Mouse (Mus musculus): Measurements from ENCODE around the gene Dock2. TPM values are rescaled to one million over a fixed set of nuclear protein-coding genes. Genes with fewer than 3 reads are reported as not detected.

Gene Dock2
- total and polyA plus RNA-seq, 3 experiments, result 60.9 to 101 (median 77.9) TPM

GRCm38 (mm10) chr11:34272016-34272415, 511.7 kb downstream of the Dock2 start:
- H3K27ac ChIP-seq (ENCODE audit: control insufficient read depth, low read depth, low read length), result no peak overlapping the region
- H3K36me3 ChIP-seq (ENCODE audit: control insufficient read depth in 1 of 2, insufficient read depth in 2 of 2, low read length in 2 of 2), result peaks cover 0 to 4% of the 10 kb centered on the region in 2 experiments; a peak in 1 of 4 replicates
- H3K4me3 ChIP-seq (ENCODE audit: control insufficient read depth in 1 of 2, insufficient read depth in 1 of 2, low read depth in 2 of 2, low read length in 2 of 2), result no peak overlapping the region
- TF ChIP-seq SMC3 (IDR thresholded peaks at IDR 0.05; ENCODE audit: low read depth, low read length) (no peak), ZKSCAN1 (IDR thresholded peaks at IDR 0.05; ENCODE audit: low read depth, low read length) (no peak), TAL1 (IDR thresholded peaks at IDR 0.05; ENCODE audit: low read length) (no peak), NRF1 (IDR thresholded peaks at IDR 0.05; ENCODE audit: insufficient read depth, low read depth, low read length, poor library complexity, severe bottlenecking) (no peak), CHD2 (IDR thresholded peaks at IDR 0.05; ENCODE audit: low read length) (no peak), HCFC1 (IDR thresholded peaks at IDR 0.05; ENCODE audit: low read depth, low read length) (no peak)
- no peaks in the 10 kb centered on the region for H3K27me3 ChIP-seq (ENCODE audit: control insufficient read depth in 1 of 2, insufficient read depth in 2 of 2, low read length in 2 of 2)
- no peaks in the 10 kb centered on the region for H3K9me3 ChIP-seq (replicated peaks; ENCODE audit: insufficient read depth, low read length)
- DNase-seq (ENCODE audit: low read depth, low spot score), result no peak
- no peaks in the 10 kb centered on the region for H3K4me1 ChIP-seq (ENCODE audit: control insufficient read depth in 1 of 2, insufficient read depth in 2 of 2, low read length in 2 of 2)
- H3K79me2 ChIP-seq (ENCODE audit: control insufficient read depth, insufficient read depth, low read length, poor library complexity), result no peaks in the 10 kb centered on the region
- H3K9ac ChIP-seq (ENCODE audit: control insufficient read depth, low read depth, low read length, poor library complexity, severe bottlenecking), result no peak overlapping the region

GRCm38 (mm10) chr11:34264099-34264498, 519.6 kb downstream of the Dock2 start:
- no peaks in the 10 kb centered on the region for H3K4me1 ChIP-seq (ENCODE audit: control insufficient read depth in 1 of 2, insufficient read depth in 2 of 2, low read length in 2 of 2)
- H3K9ac ChIP-seq (ENCODE audit: control insufficient read depth, low read depth, low read length, poor library complexity, severe bottlenecking), result no peak overlapping the region
- H3K4me3 ChIP-seq (ENCODE audit: control insufficient read depth in 1 of 2, insufficient read depth in 1 of 2, low read depth in 2 of 2, low read length in 2 of 2), result no peak overlapping the region
- no peak overlapping the region for H3K27ac ChIP-seq (ENCODE audit: control insufficient read depth, low read depth, low read length)
- TF ChIP-seq CHD1 (IDR thresholded peaks at IDR 0.05; ENCODE audit: low read depth, low read length) (no peak), MAX (IDR thresholded peaks at IDR 0.05; ENCODE audit: low read length) (no peak), USF1 (IDR thresholded peaks at IDR 0.05; ENCODE audit: low read depth, low read length) (no peak), TBP (IDR thresholded peaks at IDR 0.05; ENCODE audit: low read depth, low read length) (no peak), CTCF (IDR thresholded peaks at IDR 0.05 in 2 of 3, conservative IDR thresholded peaks at IDR 0.05 in 1 of 3; ENCODE audit: control insufficient read depth in 1 of 3, insufficient read depth in 1 of 3, low read depth in 2 of 3, low read length in 3 of 3, poor library complexity in 1 of 3, severe bottlenecking in 1 of 3) (no peak), USF2 (IDR thresholded peaks at IDR 0.05; ENCODE audit: borderline replicate concordance in 1 of 2, insufficient read depth in 1 of 2, low read depth in 1 of 2, low read length in 2 of 2) (no peak), GATA1 (IDR thresholded peaks at IDR 0.05; ENCODE audit: low read depth, low read length) (no peak)
- no peaks in the 10 kb centered on the region for H3K27me3 ChIP-seq (ENCODE audit: control insufficient read depth in 1 of 2, insufficient read depth in 2 of 2, low read length in 2 of 2)
- H3K79me2 ChIP-seq (ENCODE audit: control insufficient read depth, insufficient read depth, low read length, poor library complexity), result no peaks in the 10 kb centered on the region
- H3K9me3 ChIP-seq (replicated peaks; ENCODE audit: insufficient read depth, low read length), result no peaks in the 10 kb centered on the region
- H3K36me3 ChIP-seq (ENCODE audit: control insufficient read depth in 1 of 2, insufficient read depth in 2 of 2, low read length in 2 of 2), result peaks cover 0 to 6% of the 10 kb centered on the region in 2 experiments; a peak in 2 of 4 replicates
- no peak for DNase-seq (ENCODE audit: low read depth, low spot score)

GRCm38 (mm10) chr11:34258849-34259469, 524.7 kb downstream of the Dock2 start:
- peaks cover 0 to 4% of the 10 kb centered on the region in 2 experiments; a peak in 2 of 4 replicates for H3K36me3 ChIP-seq (ENCODE audit: control insufficient read depth in 1 of 2, insufficient read depth in 2 of 2, low read length in 2 of 2)
- H3K4me3 ChIP-seq (ENCODE audit: control insufficient read depth in 1 of 2, insufficient read depth in 1 of 2, low read depth in 2 of 2, low read length in 2 of 2), result no peak overlapping the region
- H3K79me2 ChIP-seq (ENCODE audit: control insufficient read depth, insufficient read depth, low read length, poor library complexity), result no peaks in the 10 kb centered on the region
- H3K27me3 ChIP-seq (ENCODE audit: control insufficient read depth in 1 of 2, insufficient read depth in 2 of 2, low read length in 2 of 2), result no peaks in the 10 kb centered on the region
- no peak overlapping the region for H3K27ac ChIP-seq (ENCODE audit: control insufficient read depth, low read depth, low read length)
- no peak for DNase-seq (ENCODE audit: low read depth, low spot score)
- no peaks in the 10 kb centered on the region for H3K9me3 ChIP-seq (replicated peaks; ENCODE audit: insufficient read depth, low read length)
- no peaks in the 10 kb centered on the region for H3K4me1 ChIP-seq (ENCODE audit: control insufficient read depth in 1 of 2, insufficient read depth in 2 of 2, low read length in 2 of 2)
- no peak overlapping the region for H3K9ac ChIP-seq (ENCODE audit: control insufficient read depth, low read depth, low read length, poor library complexity, severe bottlenecking)
- TF ChIP-seq CTCF (IDR thresholded peaks at IDR 0.05 in 2 of 3, conservative IDR thresholded peaks at IDR 0.05 in 1 of 3; ENCODE audit: control insufficient read depth in 1 of 3, insufficient read depth in 1 of 3, low read depth in 2 of 3, low read length in 3 of 3, poor library complexity in 1 of 3, severe bottlenecking in 1 of 3) (no peak), POLR2AphosphoS2 (IDR thresholded peaks at IDR 0.05; ENCODE audit: low read length) (no peak), ETS1 (IDR thresholded peaks at IDR 0.05; ENCODE audit: low read depth, low read length) (no peak), E2F4 (IDR thresholded peaks at IDR 0.05; ENCODE audit: borderline replicate concordance, low read depth, low read length) (no peak), USF2 (IDR thresholded peaks at IDR 0.05; ENCODE audit: borderline replicate concordance in 1 of 2, insufficient read depth in 1 of 2, low read depth in 1 of 2, low read length in 2 of 2) (no peak), USF1 (IDR thresholded peaks at IDR 0.05; ENCODE audit: low read depth, low read length) (no peak), GABPA (IDR thresholded peaks at IDR 0.05; ENCODE audit: low read depth, low read length) (no peak)

Measured in MEL (cell line).